Mouse (Mus musculus) ES-E14 (cell line): ENCODE measurements around the gene Ostc.

ENCODE experiments used
- HCFC1 ChIP-seq: IDR thresholded peaks from 2 replicates; pipeline ENCODE4 v1.6.1; 2012; ENCODE audit warnings: low read length, inconsistent platforms, borderline replicate concordance; ENCODE audit not compliant: insufficient read depth
- MAFK ChIP-seq: IDR thresholded peaks from 2 replicates; pipeline ENCODE4 v1.6.1; 2014; ENCODE audit warnings: mild to moderate bottlenecking, low read depth, low read length, inconsistent platforms; ENCODE audit not compliant: insufficient read depth

- TF ChIP-seq HCFC1: no peak
- no peak for TF ChIP-seq MAFK
Measured at GRCm38 (mm10) chr3:130708529-130708928, 715 bp downstream of the Ostc start.
